Mouse (Mus musculus) stomach, postnatal 0 days (tissue): ENCODE measurements around the gene Hoxb4. TPM values are rescaled to one million over a fixed set of nuclear protein-coding genes. Genes with fewer than 3 reads are reported as not detected.

Source experiments
- ATAC-seq: fragments of 200-750 bp; cut with Nextera tagmentation; 2 replicates; pipeline ENCODE4 v1.8.0; 2017; ENCODE audit not compliant: low FRiP score, low TSS enrichment
- DNase-seq: peaks from one replicate; pipeline ENCODE4 v3.0.0-alpha.2; 2016; ENCODE audit warnings: low spot score
- H3K27ac ChIP-seq: fragments of 300-500 bp; sonication (generic); replicated peaks from 2 replicates; pipeline ENCODE4 v1.5.1; 2014; ENCODE audit warnings: mild to moderate bottlenecking, control low read depth
- H3K27me3 ChIP-seq: fragments of 300-500 bp; sonication (generic); 2 replicates; pipeline ENCODE4 v1.6.1; 2014; ENCODE audit warnings: low read length; ENCODE audit not compliant: control insufficient read depth, insufficient read depth
- H3K36me3 ChIP-seq: fragments of 300-500 bp; sonication (generic); 2 replicates; pipeline ENCODE4 v1.6.1; 2014; ENCODE audit warnings: low read length, mixed read lengths; ENCODE audit not compliant: control insufficient read depth, insufficient read depth
- H3K4me1 ChIP-seq: fragments of 300-500 bp; sonication (generic); replicated peaks from 2 replicates; pipeline ENCODE4 v1.6.1; 2014; ENCODE audit warnings: antibody characterized with exemption; ENCODE audit not compliant: control insufficient read depth, insufficient read depth
- H3K4me2 ChIP-seq: fragments of 300-500 bp; sonication (generic); replicated peaks from 2 replicates; pipeline ENCODE4 v1.6.1; 2014; ENCODE audit warnings: low read depth, mild to moderate bottlenecking, control low read depth, moderate library complexity
- H3K4me3 ChIP-seq: fragments of 300-500 bp; sonication (generic); 2 replicates; pipeline ENCODE4 v1.5.1; 2014; ENCODE audit warnings: low read depth, low read length, control low read depth
- H3K9ac ChIP-seq: fragments of 300-500 bp; sonication (generic); 2 replicates; pipeline ENCODE4 v1.6.1; 2014; ENCODE audit warnings: mild to moderate bottlenecking, low read length, control low read depth, mixed read lengths
- H3K9me3 ChIP-seq: fragments of 300-500 bp; sonication (generic); 2 replicates; pipeline ENCODE4 v1.6.1; 2016; ENCODE audit warnings: low read length; ENCODE audit not compliant: control insufficient read depth
- CTCF ChIP-seq: IDR thresholded peaks from 2 replicates; pipeline ENCODE4 v1.5.1; 2016; ENCODE audit warnings: antibody characterized with exemption, low read depth, mild to moderate bottlenecking, moderate library complexity
- EP300 ChIP-seq: optimal IDR thresholded peaks from 2 replicates; pipeline ENCODE3; 2016; ENCODE audit warnings: antibody characterized with exemption
- WGBS: fragments of 180-500 bp; shearing (Covaris S2); extraction: QIAGEN DNeasy Blood & Tissue Kit; methylation state at CpG from one replicate; pipeline ENCODE4 v1.1.7; 2014; 5-methylcytosine and 5-hydroxymethylcytosine counted together
- polyA plus RNA-seq: library from polyadenylated mRNA; unstranded; fragments of >200 nt; fragmentation: Nextera tagmentation; extraction: Ambion mirVana; gene quantifications from 2 replicates; pipeline ENCODE4 v1.2.1, GENCODE M21; 2015

Gene Hoxb4
- polyA plus RNA-seq, 1 experiment from 2014 or later = 1.6 TPM

- peak overlapping the region; percentile 41 for H3K4me3 ChIP-seq
- H3K4me1 ChIP-seq = no peaks in the 10 kb centered on the region
- DNase-seq = no peak
- H3K9ac ChIP-seq = peak overlapping the region; percentile 48
- peak overlapping the region; percentile 40; the same call in 1 of the 2 replicates for H3K27ac ChIP-seq
- WGBS = 5% methylated on average over 30 of the region's 30 CpGs
- TF ChIP-seq EP300 (no peak), CTCF (no peak)
- H3K36me3 ChIP-seq = no peaks in the 10 kb centered on the region
- no peaks in the 10 kb centered on the region for H3K9me3 ChIP-seq
- peak overlapping the region; percentile 54 for H3K4me2 ChIP-seq
- no peak for ATAC-seq
- H3K27me3 ChIP-seq = peaks cover 17% of the 10 kb centered on the region
Observed at GRCm38 (mm10) chr11:96295092-96295835, 22.8 kb upstream of the Hoxb4 start.

- TF ChIP-seq CTCF (peak; percentile 22; the same call in 1 of the 2 replicates), EP300 (no peak)
- H3K4me2 ChIP-seq = no peak overlapping the region
- 27% methylated on average over 2 of the region's 2 CpGs for WGBS
- peak overlapping the region; percentile 24; the same call in 1 of the 2 replicates for H3K27ac ChIP-seq
- DNase-seq = no peak
- no peak overlapping the region for H3K4me3 ChIP-seq
- H3K27me3 ChIP-seq = peaks cover 8% of the 10 kb centered on the region; the same call in 1 of the 2 replicates
- H3K9me3 ChIP-seq = no peaks in the 10 kb centered on the region
- no peaks in the 10 kb centered on the region for H3K36me3 ChIP-seq
- no peaks in the 10 kb centered on the region for H3K4me1 ChIP-seq
- no peak overlapping the region for H3K9ac ChIP-seq
- ATAC-seq = no peak
Observed at GRCm38 (mm10) chr11:96296997-96297396, 21.1 kb upstream of the Hoxb4 start.

- no peaks in the 10 kb centered on the region for H3K4me1 ChIP-seq
- H3K4me2 ChIP-seq = no peak overlapping the region
- DNase-seq (no peak), ATAC-seq (no peak)
- TF ChIP-seq CTCF (no peak), EP300 (no peak)
- H3K36me3 ChIP-seq = no peaks in the 10 kb centered on the region
- H3K9me3 ChIP-seq = no peaks in the 10 kb centered on the region
- no peak overlapping the region for H3K9ac ChIP-seq
- peaks cover 7% of the 10 kb centered on the region; the same call in 1 of the 2 replicates for H3K27me3 ChIP-seq
- WGBS = 26% methylated on average over 3 of the region's 3 CpGs
- H3K27ac ChIP-seq = no peak overlapping the region
- H3K4me3 ChIP-seq = no peak overlapping the region
Observed at GRCm38 (mm10) chr11:96297428-96297827, 20.6 kb upstream of the Hoxb4 start.

- DNase-seq (no peak), ATAC-seq (no peak)
- H3K4me1 ChIP-seq = no peaks in the 10 kb centered on the region
- 22% methylated on average over 11 of the region's 11 CpGs for WGBS
- TF ChIP-seq CTCF = no peak
- TF ChIP-seq EP300 = no peak
- no peak overlapping the region for H3K4me3 ChIP-seq
- peak overlapping the region; percentile 50; the same call in 1 of the 2 replicates for H3K4me2 ChIP-seq
- peaks cover 4% of the 10 kb centered on the region; the same call in 1 of the 2 replicates for H3K27me3 ChIP-seq
- H3K27ac ChIP-seq = no peak overlapping the region
- H3K9ac ChIP-seq = no peak overlapping the region
- H3K9me3 ChIP-seq = no peaks in the 10 kb centered on the region
- no peaks in the 10 kb centered on the region for H3K36me3 ChIP-seq
Observed at GRCm38 (mm10) chr11:96297968-96298635, 20.0 kb upstream of the Hoxb4 start.

GRCm38 (mm10) chr11:96298895-96299667, 19.0 kb upstream of the Hoxb4 start:
- Histone ChIP-seq H3K4me1 (no peaks in the 10 kb centered on the region), H3K36me3 (no peaks in the 10 kb centered on the region), H3K4me3 (peak overlapping the region; percentile 54), H3K9me3 (no peaks in the 10 kb centered on the region), H3K9ac (peak overlapping the region; percentile 68), H3K4me2 (peak overlapping the region; percentile 50), H3K27me3 (peaks cover 3% of the 10 kb centered on the region; the same call in 1 of the 2 replicates), H3K27ac (peak overlapping the region; percentile 84)
- peak; percentile 27; the same call in 1 of the 2 replicates for ATAC-seq
- DNase-seq = no peak
- no peak for TF ChIP-seq CTCF
- TF ChIP-seq EP300 = no peak
- WGBS = 1% methylated on average over 66 of the region's 66 CpGs
